Mouse (Mus musculus): ENCODE data around the gene Epsti1. TPM values are rescaled to one million over a fixed set of nuclear protein-coding genes. Genes with fewer than 3 reads are reported as not detected.
"Not testable (repeated sequence)": the region's sequence is repeated elsewhere in the genome, so short reads cannot be mapped to it uniquely, and the experiment has no call there.

The Epsti1 gene
- 0.37 and 0.59 TPM in 2 replicates for polyA plus RNA-seq (2015; fragmentation: Nextera tagmentation; extraction: Ambion mirVana)

DNA sequence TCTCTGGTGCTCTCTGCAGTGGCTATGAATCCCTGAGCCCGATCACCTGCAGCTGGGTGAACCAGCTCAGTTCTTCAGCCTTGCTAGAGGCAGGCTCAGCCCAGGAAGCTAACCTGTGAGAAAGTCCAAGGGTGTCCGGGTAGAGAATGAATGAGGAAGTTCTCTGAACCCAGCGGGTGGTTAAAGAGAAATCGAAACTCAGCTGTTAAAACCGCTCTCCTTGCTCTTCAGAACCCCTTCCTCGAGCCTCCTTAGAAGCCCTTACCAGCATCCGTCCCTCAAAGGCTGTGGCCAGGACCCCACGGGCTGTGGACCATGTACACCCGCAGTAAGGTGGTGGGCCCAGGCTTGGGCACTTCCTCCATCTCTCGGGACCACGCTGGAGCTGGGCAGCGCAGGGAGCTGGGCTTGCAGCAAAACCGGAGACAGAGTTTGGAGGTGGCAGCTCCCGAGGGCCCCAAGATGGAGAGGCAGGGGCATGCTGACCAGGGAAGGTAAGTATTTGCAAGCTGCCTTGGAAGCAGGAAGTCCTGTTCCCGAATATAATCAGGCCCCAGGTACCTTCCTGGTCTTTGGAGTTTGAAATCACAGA is at the start of gene Epsti1:
TSS of gene Epsti1 (plus strand) at position 69 of the 592 bp plus-strand sequence.
- Histone ChIP-seq H3K27me3 (no peaks in the 10 kb centered on the region), H3K9me3 (no peaks in the 10 kb centered on the region), H3K4me2 (replicated peaks) (peak within 1 kb of the TSS; percentile 37), H3K9ac (no peak within 1 kb of the TSS), H3K36me3 (no peaks in the 10 kb centered on the region), H3K4me3 (no peak within 1 kb of the TSS), H3K27ac (no peak within 1 kb of the TSS), H3K4me1 (peaks cover 8% of the 10 kb centered on the region; the same call in 1 of the 2 replicates)
- ATAC-seq (ENCODE audit: low FRiP score, low read depth) = no peak
- 51% methylated on average over 15 of the region's 15 CpGs for WGBS

DNA sequence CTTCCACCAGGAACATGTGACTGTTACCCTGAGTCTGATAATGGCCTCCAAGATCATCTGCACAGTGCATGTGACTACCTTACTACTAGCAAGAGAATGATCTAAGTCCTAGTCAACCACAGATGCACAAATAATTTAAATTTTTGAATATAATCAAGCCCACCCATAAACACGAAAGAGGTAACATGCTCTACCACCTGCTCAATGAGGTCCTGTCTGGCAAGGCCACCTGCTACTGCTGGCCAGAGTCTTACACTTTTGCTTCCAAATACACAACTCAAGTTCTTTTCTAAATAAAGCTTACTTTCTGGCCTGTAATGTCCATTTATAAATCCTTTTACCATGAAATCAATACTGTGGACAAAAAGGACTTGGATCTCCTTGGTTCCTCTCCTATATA is 44.1 kb upstream of the Epsti1 start:
- H3K27me3 ChIP-seq = no peaks in the 10 kb centered on the region
- H3K4me1 ChIP-seq = no peaks in the 10 kb centered on the region
- 0 out of 2 replicates have a peak, but pooled peaks cover 2% of the 10 kb centered on the region for H3K36me3 ChIP-seq
- ATAC-seq (ENCODE audit: low FRiP score, low read depth) = no peak
- no peaks in the 10 kb centered on the region for H3K9me3 ChIP-seq
- H3K4me3 ChIP-seq = no peak overlapping the region
- H3K9ac ChIP-seq = no peak overlapping the region
- H3K27ac ChIP-seq = no peak overlapping the region
- 73% methylated on average over 1 of the region's 1 CpGs for WGBS
- H3K4me2 ChIP-seq (replicated peaks) = no peak overlapping the region

DNA sequence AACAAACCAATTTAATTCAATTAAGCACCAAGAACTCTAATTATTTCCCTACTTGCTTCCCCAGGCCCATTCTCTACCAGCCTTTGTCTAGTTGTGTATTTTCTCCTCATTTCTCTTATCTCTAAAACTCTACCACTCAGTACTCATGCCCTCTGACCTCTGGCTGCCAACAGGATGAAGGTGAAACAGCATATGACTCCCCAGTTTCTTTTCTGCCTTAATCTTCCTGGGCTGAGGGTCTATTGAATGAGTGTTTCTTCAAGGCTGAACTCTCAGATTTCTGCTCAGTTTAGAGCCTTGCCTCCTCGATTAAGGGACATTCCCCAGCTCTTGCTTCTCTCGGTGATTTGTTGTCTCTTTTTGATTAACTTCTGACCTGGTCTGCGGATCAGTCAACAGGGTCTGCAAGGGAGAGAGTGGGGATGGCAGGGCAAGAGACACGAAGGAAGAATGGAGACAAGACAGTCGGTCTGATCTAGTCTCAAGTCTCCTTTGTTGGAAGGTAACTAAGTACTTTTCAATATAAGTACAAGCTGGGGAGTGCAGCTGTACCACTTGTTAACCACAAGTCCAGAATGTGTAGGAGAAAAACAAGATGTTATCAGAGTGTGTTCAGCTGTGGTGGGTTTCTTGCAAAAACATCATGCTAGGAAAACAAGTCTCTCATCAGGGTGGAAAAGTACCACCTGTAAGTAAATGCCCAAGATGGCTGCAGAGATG is 43.0 kb upstream of the Epsti1 start:
- Histone ChIP-seq H3K4me2 (replicated peaks) (no peak overlapping the region), H3K36me3 (0 out of 2 replicates have a peak, but pooled peaks cover 2% of the 10 kb centered on the region), H3K27me3 (no peaks in the 10 kb centered on the region), H3K4me1 (no peaks in the 10 kb centered on the region), H3K4me3 (no peak overlapping the region), H3K27ac (no peak overlapping the region), H3K9me3 (no peaks in the 10 kb centered on the region), H3K9ac (no peak overlapping the region)
- WGBS = 55% methylated on average over 5 of the region's 5 CpGs
- no peak for ATAC-seq (ENCODE audit: low FRiP score, low read depth)

DNA sequence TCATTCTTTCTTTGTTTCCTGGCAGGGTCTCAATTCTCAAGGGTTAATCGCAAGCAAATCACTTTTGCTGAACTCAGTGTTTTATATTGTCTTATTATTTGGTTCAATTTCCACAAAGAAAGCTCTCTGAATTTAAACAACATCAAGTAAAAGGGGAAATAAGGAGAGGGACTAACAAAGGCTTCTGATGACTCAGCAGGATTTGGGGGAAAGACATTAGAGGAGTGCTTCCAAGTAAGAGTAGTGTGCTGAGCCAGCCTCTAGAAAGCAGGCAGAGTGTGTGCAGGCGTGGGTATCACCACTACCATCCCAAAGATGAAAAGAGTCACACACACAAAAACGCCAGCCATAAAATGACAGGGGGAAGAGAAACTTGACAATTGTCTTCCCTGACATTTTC is 40.0 kb upstream of the Epsti1 start:
- ATAC-seq (ENCODE audit: low FRiP score, low read depth) = no peak
- WGBS = 82% methylated on average over 3 of the region's 3 CpGs
- H3K4me1 ChIP-seq = no peaks in the 10 kb centered on the region

DNA sequence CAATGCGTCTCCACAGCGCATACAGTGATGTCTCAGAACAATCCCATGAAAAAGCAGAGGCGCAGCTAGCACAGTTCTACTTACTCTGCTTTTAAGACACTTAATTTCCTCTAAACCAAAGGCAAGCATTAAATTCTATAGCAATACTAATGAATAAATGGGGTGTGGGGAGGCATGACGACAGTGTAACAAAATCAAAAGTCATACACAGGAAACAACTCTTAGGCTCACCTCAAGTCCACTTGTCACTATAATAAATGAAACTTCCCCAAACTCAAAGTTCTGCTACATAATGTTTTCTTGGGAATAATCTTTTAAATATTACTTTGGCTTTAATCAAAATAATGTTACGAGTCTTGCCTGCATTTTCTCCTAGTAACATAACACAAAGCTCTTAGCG is 39.5 kb upstream of the Epsti1 start:
- 80% methylated on average over 6 of the region's 6 CpGs for WGBS
- no peaks in the 10 kb centered on the region for H3K9me3 ChIP-seq

More for the DNA sequence above, 40.0 kb upstream of the Epsti1 start:
- Histone ChIP-seq H3K9ac (no peak overlapping the region), H3K9me3 (no peaks in the 10 kb centered on the region), H3K27me3 (no peaks in the 10 kb centered on the region), H3K36me3 (peaks cover 2% of the 10 kb centered on the region; the same call in 1 of the 2 replicates), H3K4me2 (replicated peaks) (no peak overlapping the region), H3K27ac (no peak overlapping the region), H3K4me3 (no peak overlapping the region)

DNA sequence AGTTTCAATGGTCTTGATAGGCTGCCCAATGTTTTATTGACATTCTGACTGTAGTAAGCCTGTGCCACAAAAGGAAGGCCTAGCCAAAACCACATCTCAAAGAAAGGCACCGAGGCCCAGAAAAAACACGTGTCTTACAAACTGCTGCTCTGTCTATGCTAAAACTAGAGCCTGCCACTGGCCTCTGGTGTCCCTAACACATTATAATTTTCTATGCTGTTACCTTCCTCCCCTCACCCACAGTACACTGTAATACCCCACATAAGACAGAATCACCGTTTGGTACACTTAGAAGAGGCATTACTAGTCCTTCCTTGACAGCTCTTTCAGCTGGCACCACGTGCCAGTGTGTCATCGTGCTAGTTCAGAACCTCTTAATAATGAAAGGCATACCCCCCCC is 36.4 kb upstream of the Epsti1 start:
- Histone ChIP-seq H3K36me3 (no peaks in the 10 kb centered on the region; the same call in 1 of the 2 replicates), H3K9me3 (no peaks in the 10 kb centered on the region), H3K27ac (no peak overlapping the region), H3K9ac (no peak overlapping the region), H3K4me1 (no peaks in the 10 kb centered on the region), H3K27me3 (no peaks in the 10 kb centered on the region), H3K4me3 (no peak overlapping the region), H3K4me2 (replicated peaks) (no peak overlapping the region)
- no peak for ATAC-seq (ENCODE audit: low FRiP score, low read depth)
- 95% methylated on average over 5 of the region's 5 CpGs for WGBS

More for the DNA sequence above, 39.5 kb upstream of the Epsti1 start:
- Histone ChIP-seq H3K27ac (no peak overlapping the region), H3K9ac (no peak overlapping the region), H3K4me2 (replicated peaks) (no peak overlapping the region), H3K4me1 (no peaks in the 10 kb centered on the region), H3K4me3 (no peak overlapping the region), H3K36me3 (peaks cover 2% of the 10 kb centered on the region; the same call in 1 of the 2 replicates), H3K27me3 (no peaks in the 10 kb centered on the region)
- no peak for ATAC-seq (ENCODE audit: low FRiP score, low read depth)

- Histone ChIP-seq H3K27me3 (no peaks in the 10 kb centered on the region), H3K4me3 (no peak overlapping the region), H3K4me2 (replicated peaks) (no peak overlapping the region), H3K9ac (no peak overlapping the region), H3K9me3 (no peaks in the 10 kb centered on the region), H3K27ac (no peak overlapping the region), H3K4me1 (peaks cover 3% of the 10 kb centered on the region; the same call in 1 of the 2 replicates), H3K36me3 (no peaks in the 10 kb centered on the region; the same call in 1 of the 2 replicates)
- ATAC-seq (ENCODE audit: low FRiP score, low read depth) = no peak
- WGBS = 88% methylated on average over 3 of the region's 3 CpGs
Measured at GRCm38 (mm10) chr14:77870926-77871325, 33.1 kb upstream of the Epsti1 start.

GRCm38 (mm10) chr14:77871380-77871975 is 32.6 kb upstream of the Epsti1 start:
- H3K9ac ChIP-seq = no peak overlapping the region
- no peak for ATAC-seq (ENCODE audit: low FRiP score, low read depth)
- H3K9me3 ChIP-seq = no peaks in the 10 kb centered on the region
- no peaks in the 10 kb centered on the region; the same call in 1 of the 2 replicates for H3K36me3 ChIP-seq
- H3K27ac ChIP-seq = no peak overlapping the region
- 89% methylated on average over 6 of the region's 6 CpGs for WGBS
- H3K4me3 ChIP-seq = no peak overlapping the region
- no peaks in the 10 kb centered on the region for H3K27me3 ChIP-seq
- no peak overlapping the region for H3K4me2 ChIP-seq (replicated peaks)
- H3K4me1 ChIP-seq = peaks cover 3% of the 10 kb centered on the region; the same call in 1 of the 2 replicates

GRCm38 (mm10) chr14:77874304-77875241 is 29.5 kb upstream of the Epsti1 start, which contains the start of gene Dnajc15:
Gene Dnajc15, minus strand, starts transcription at chr14:77875125.
- Histone ChIP-seq H3K36me3 (no peaks in the 10 kb centered on the region; the same call in 1 of the 2 replicates), H3K9me3 (no peaks in the 10 kb centered on the region), H3K27me3 (no peaks in the 10 kb centered on the region), H3K4me2 (replicated peaks) (peak within 1 kb of the TSS; percentile 78), H3K4me1 (peaks cover 3% of the 10 kb centered on the region; the same call in 1 of the 2 replicates), H3K27ac (no peak within 1 kb of the TSS), H3K4me3 (peak within 1 kb of the TSS; percentile 86), H3K9ac (peak within 1 kb of the TSS; percentile 86)
- ATAC-seq (ENCODE audit: low FRiP score, low read depth) = peak; percentile 86
- 1% methylated on average over 44 of the region's 44 CpGs for WGBS

GRCm38 (mm10) chr14:77876199-77876598 is 27.8 kb upstream of the Epsti1 start:
- H3K4me1 ChIP-seq = peaks cover 3% of the 10 kb centered on the region; the same call in 1 of the 2 replicates
- H3K36me3 ChIP-seq = no peaks in the 10 kb centered on the region; the same call in 1 of the 2 replicates
- H3K4me2 ChIP-seq (replicated peaks) = no peak overlapping the region
- 77% methylated on average over 1 of the region's 1 CpGs for WGBS
- no peak overlapping the region for H3K4me3 ChIP-seq
- no peak overlapping the region for H3K27ac ChIP-seq
- H3K9ac ChIP-seq = no peak overlapping the region
- H3K27me3 ChIP-seq = no peaks in the 10 kb centered on the region
- no peak for ATAC-seq (ENCODE audit: low FRiP score, low read depth)
- H3K9me3 ChIP-seq = no peaks in the 10 kb centered on the region

GRCm38 (mm10) chr14:77877876-77878275 is 26.2 kb upstream of the Epsti1 start:
- H3K27me3 ChIP-seq; H3K9ac ChIP-seq; ATAC-seq (ENCODE audit: low FRiP score, low read depth); H3K4me3 ChIP-seq; H3K9me3 ChIP-seq; H3K4me2 ChIP-seq (replicated peaks); H3K27ac ChIP-seq; H3K36me3 ChIP-seq; H3K4me1 ChIP-seq: not testable (repeated sequence)
- 71% methylated on average over 2 of the region's 2 CpGs for WGBS
